Mouse (Mus musculus): Measurements from ENCODE around the gene Tescl.

DNA sequence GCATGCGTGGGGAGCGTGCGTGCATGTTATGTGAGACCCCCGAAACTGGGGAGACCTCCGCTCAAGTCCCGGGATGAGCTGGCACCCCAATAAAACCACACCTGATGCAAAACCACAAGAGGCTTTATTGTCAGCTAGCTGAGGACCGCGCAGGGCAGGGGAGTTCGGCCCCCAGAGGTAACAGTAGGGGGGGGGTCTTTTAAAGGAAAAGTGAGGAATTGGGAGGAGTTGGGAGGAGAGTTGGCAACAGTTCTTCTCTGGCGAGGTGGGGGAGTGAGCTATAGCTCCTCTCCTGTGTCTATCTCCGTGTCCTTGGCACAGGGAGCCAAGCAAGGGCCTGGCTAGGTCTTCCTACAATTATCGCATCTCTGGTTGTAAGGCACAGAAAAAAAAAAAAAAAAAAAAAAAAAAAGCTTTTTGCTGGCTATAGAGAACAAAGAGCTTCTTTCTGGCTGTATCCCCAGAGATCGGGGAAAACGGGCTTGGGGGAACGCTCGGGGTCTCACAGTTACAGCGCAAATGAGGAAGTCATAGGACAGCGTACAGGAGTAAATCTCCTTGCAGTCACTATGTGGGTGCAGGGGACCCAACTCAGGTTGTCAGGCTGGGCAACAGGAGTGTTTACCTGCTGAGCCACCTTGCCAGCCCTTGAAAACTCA, 33.8 kb downstream of the Tescl start:
- TF ChIP-seq ELF1 (IDR thresholded peaks at IDR 0.05; ENCODE audit: low read depth, low read length) (no peak), CTCF (IDR thresholded peaks at IDR 0.05 in 2 of 3, conservative IDR thresholded peaks at IDR 0.05 in 1 of 3; ENCODE audit: control insufficient read depth in 1 of 3, insufficient read depth in 1 of 3, low read depth in 2 of 3, low read length in 3 of 3, poor library complexity in 1 of 3, severe bottlenecking in 1 of 3) (no peak), POLR2A (IDR thresholded peaks at IDR 0.05; ENCODE audit: control insufficient read depth in 1 of 2, insufficient read depth in 1 of 2, low read depth in 1 of 2, low read length in 2 of 2, poor library complexity in 1 of 2) (no peak), NELFE (IDR thresholded peaks at IDR 0.05; ENCODE audit: low read depth, low read length) (no peak; the same call in 1 of the 2 replicates), MAZ (IDR thresholded peaks at IDR 0.05; ENCODE audit: low read depth, low read length) (no peak), GATA1 (IDR thresholded peaks at IDR 0.05; ENCODE audit: low read depth, low read length) (no peak)

All from MEL (cell line).